Mouse (Mus musculus): Measurements from ENCODE around the gene Pigo. TPM values are rescaled to one million over a fixed set of nuclear protein-coding genes. Genes with fewer than 3 reads are reported as not detected.

Gene Pigo
- total and polyA plus RNA-seq, 2 experiments from 2014 or later, result 24.4 to 33.4 TPM

DNA sequence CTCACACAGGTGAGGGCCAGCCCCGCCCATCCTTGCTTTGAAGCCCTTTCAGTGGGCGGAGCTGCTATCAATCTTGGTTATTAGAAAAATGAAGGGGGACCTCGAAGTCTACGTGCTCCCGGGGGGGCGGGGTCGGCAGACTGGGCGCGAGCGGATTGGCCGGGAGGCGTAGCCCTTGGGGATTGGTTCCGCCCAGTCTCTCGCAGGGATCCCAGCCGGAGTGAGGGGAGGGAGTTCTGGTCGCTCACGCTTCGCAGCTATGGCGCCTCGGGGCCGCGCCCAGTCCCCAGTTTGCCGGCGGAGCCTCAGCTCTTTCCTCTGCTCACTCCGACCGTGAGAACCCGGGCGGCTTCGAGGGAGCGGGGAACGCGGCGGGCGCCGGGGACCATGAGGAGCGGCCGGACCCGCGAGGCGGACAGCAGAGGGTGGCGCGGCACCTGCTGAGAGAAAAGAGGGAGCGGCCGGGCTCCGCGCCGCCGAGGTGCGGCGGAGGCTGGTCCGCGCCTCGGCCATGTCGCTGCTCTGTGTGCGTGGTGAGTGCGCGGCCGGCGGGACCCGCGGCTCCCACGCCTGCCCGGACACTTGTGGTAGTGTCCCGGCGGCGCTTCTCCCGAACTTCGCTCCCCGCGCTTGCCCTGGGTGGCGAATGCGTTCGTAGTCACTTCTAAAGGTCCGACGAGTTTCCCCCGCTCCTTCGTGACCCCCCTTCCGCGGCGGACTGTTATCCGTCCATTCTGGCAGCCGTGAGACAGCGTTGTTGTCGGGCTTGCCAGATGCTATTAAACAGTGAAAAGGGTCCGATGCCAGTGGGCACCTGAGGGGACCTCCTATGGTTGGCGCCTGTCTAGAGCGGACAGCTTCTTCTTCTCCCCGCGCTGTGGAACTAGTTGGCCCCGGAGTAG is 33.4 kb upstream of the Pigo start, which contains the start of gene Unc13b:
Gene Unc13b (plus strand): TSS at position 201 of the 902 bp plus-strand sequence.
- no peaks in the 10 kb centered on the region for H3K36me3 ChIP-seq (ENCODE audit: insufficient read depth, low read length)
- H3K9ac ChIP-seq (replicated peaks; ENCODE audit: low read length, poor library complexity, severe bottlenecking), result peak within 1 kb of the TSS; percentile 81
- TF ChIP-seq CTCF (IDR thresholded peaks at IDR 0.05), result 0 out of 2 replicates have a peak, but pooled peaks have one; percentile 2
- H3K27ac ChIP-seq (ENCODE audit: low read depth, low read length), result peak within 1 kb of the TSS; percentile 80
- peak within 1 kb of the TSS; percentile 76 for H3K4me3 ChIP-seq (ENCODE audit: low read depth, low read length)
- H3K4me2 ChIP-seq (ENCODE audit: low read depth, low read length, poor library complexity, severe bottlenecking), result peak within 1 kb of the TSS; percentile 71
- under 1% methylated on average over 88 of the region's 90 CpGs for WGBS
- H3K9me3 ChIP-seq (ENCODE audit: low read length), result no peaks in the 10 kb centered on the region
- 0 out of 2 replicates have a peak, but pooled peaks cover 2% of the 10 kb centered on the region for H3K4me1 ChIP-seq (ENCODE audit: insufficient read depth, low read length)
- ATAC-seq (ENCODE audit: low FRiP score) (peak; percentile 97), DNase-seq (ENCODE audit: low spot score) (peak; percentile 95)
- no peaks in the 10 kb centered on the region for H3K27me3 ChIP-seq (ENCODE audit: insufficient read depth, low read length)

GRCm38 (mm10) chr4:43058392-43058752 is 32.8 kb upstream of the Pigo start:
- TF ChIP-seq CTCF (IDR thresholded peaks at IDR 0.05), result no peak
- Histone ChIP-seq H3K36me3 (ENCODE audit: insufficient read depth, low read length) (no peaks in the 10 kb centered on the region), H3K27me3 (ENCODE audit: insufficient read depth, low read length) (no peaks in the 10 kb centered on the region), H3K9me3 (ENCODE audit: low read length) (no peaks in the 10 kb centered on the region), H3K4me1 (ENCODE audit: insufficient read depth, low read length) (0 out of 2 replicates have a peak, but pooled peaks cover 2% of the 10 kb centered on the region), H3K4me2 (ENCODE audit: low read depth, low read length, poor library complexity, severe bottlenecking) (peak overlapping the region; percentile 71), H3K27ac (ENCODE audit: low read depth, low read length) (0 out of 2 replicates have a peak overlapping the region, but pooled peaks have one; percentile 80), H3K4me3 (ENCODE audit: low read depth, low read length) (peak overlapping the region; percentile 76), H3K9ac (replicated peaks; ENCODE audit: low read length, poor library complexity, severe bottlenecking) (0 out of 2 replicates have a peak overlapping the region, but pooled peaks have one; percentile 81)
- ATAC-seq (ENCODE audit: low FRiP score), result no peak
- WGBS, result 15% methylated on average over 8 of the region's 8 CpGs
- DNase-seq (ENCODE audit: low spot score), result no peak

GRCm38 (mm10) chr4:43057654-43058053 is 32.0 kb upstream of the Pigo start:
- no peak for TF ChIP-seq CTCF (IDR thresholded peaks at IDR 0.05)
- no peaks in the 10 kb centered on the region for H3K27me3 ChIP-seq (ENCODE audit: insufficient read depth, low read length)
- H3K4me1 ChIP-seq (ENCODE audit: insufficient read depth, low read length), result 0 out of 2 replicates have a peak, but pooled peaks cover 2% of the 10 kb centered on the region
- DNase-seq (ENCODE audit: low spot score), result no peak
- H3K9ac ChIP-seq (replicated peaks; ENCODE audit: low read length, poor library complexity, severe bottlenecking), result no peak overlapping the region
- no peaks in the 10 kb centered on the region for H3K9me3 ChIP-seq (ENCODE audit: low read length)
- H3K4me2 ChIP-seq (ENCODE audit: low read depth, low read length, poor library complexity, severe bottlenecking), result no peak overlapping the region
- no peak for ATAC-seq (ENCODE audit: low FRiP score)
- no peak overlapping the region for H3K27ac ChIP-seq (ENCODE audit: low read depth, low read length)
- no peak overlapping the region for H3K4me3 ChIP-seq (ENCODE audit: low read depth, low read length)
- no peaks in the 10 kb centered on the region for H3K36me3 ChIP-seq (ENCODE audit: insufficient read depth, low read length)
- WGBS, result 96% methylated on average over 5 of the region's 5 CpGs

- ATAC-seq (ENCODE audit: low FRiP score) (no peak), DNase-seq (ENCODE audit: low spot score) (peak; percentile 75)
- WGBS, result 10% methylated on average over 4 of the region's 4 CpGs
- H3K27me3 ChIP-seq (ENCODE audit: insufficient read depth, low read length), result no peaks in the 10 kb centered on the region
- no peak overlapping the region for H3K27ac ChIP-seq (ENCODE audit: low read depth, low read length)
- no peak overlapping the region for H3K4me2 ChIP-seq (ENCODE audit: low read depth, low read length, poor library complexity, severe bottlenecking)
- H3K9ac ChIP-seq (replicated peaks; ENCODE audit: low read length, poor library complexity, severe bottlenecking), result no peak overlapping the region
- TF ChIP-seq CTCF (IDR thresholded peaks at IDR 0.05), result peak; percentile 67
- no peaks in the 10 kb centered on the region for H3K36me3 ChIP-seq (ENCODE audit: insufficient read depth, low read length)
- H3K4me3 ChIP-seq (ENCODE audit: low read depth, low read length), result no peak overlapping the region
- no peaks in the 10 kb centered on the region for H3K9me3 ChIP-seq (ENCODE audit: low read length)
- no peaks in the 10 kb centered on the region for H3K4me1 ChIP-seq (ENCODE audit: insufficient read depth, low read length)
Observed at GRCm38 (mm10) chr4:43052627-43053026, 27.0 kb upstream of the Pigo start.

DNA sequence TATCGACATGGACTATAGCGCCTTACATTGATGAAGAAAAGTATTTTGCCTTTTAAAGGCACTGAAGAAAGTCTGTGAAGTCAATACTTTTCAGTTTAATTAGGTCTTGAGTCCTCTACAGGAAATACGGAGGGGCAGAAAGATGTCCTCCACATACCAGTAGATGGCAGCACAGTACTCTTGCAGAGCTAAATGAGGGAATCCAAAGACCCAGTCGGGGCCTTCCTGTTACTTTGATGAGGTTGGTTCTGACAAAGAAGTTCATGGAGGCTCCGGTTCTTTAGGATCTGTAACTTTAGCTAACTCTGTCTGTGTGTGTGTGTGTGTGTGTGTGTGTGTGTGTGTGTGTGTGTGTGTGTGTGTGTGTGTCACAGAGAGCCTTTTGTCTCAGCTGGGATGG is 21.6 kb upstream of the Pigo start:
- H3K4me3 ChIP-seq (ENCODE audit: low read depth, low read length), result no peak overlapping the region
- H3K27me3 ChIP-seq (ENCODE audit: insufficient read depth, low read length), result no peaks in the 10 kb centered on the region
- 4% methylated on average over 5 of the region's 5 CpGs for WGBS
- ATAC-seq (ENCODE audit: low FRiP score) (no peak), DNase-seq (ENCODE audit: low spot score) (peak; percentile 95)
- H3K4me1 ChIP-seq (ENCODE audit: insufficient read depth, low read length), result peaks cover 10% of the 10 kb centered on the region; the same call in 1 of the 2 replicates
- H3K9ac ChIP-seq (replicated peaks; ENCODE audit: low read length, poor library complexity, severe bottlenecking), result no peak overlapping the region
- no peak overlapping the region for H3K27ac ChIP-seq (ENCODE audit: low read depth, low read length)
- H3K4me2 ChIP-seq (ENCODE audit: low read depth, low read length, poor library complexity, severe bottlenecking), result no peak overlapping the region
- TF ChIP-seq CTCF (IDR thresholded peaks at IDR 0.05), result peak; percentile 96
- no peaks in the 10 kb centered on the region for H3K9me3 ChIP-seq (ENCODE audit: low read length)
- H3K36me3 ChIP-seq (ENCODE audit: insufficient read depth, low read length), result no peaks in the 10 kb centered on the region

DNA sequence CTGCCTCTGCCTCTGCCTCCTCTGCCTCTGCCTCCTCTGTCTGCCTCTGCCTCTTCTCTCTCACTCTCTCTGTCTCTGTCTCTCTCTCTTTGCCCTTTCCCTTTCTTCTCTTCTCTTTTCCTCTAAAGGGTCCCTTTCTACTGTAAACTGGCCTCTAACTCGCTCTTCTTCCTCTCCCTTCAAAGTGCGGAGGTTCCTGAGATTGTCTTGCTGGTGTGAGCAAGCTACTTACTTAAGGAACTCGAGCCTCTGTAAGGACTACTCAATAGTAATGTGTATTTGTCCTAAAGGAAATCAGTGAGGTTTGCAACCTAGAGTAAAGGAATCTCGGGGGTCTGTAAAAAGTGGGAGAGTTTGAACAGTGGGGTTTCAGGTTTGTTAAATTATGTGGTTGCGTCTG is 21.0 kb upstream of the Pigo start:
- H3K9ac ChIP-seq (replicated peaks; ENCODE audit: low read length, poor library complexity, severe bottlenecking), result no peak overlapping the region
- peaks cover 10% of the 10 kb centered on the region; the same call in 1 of the 2 replicates for H3K4me1 ChIP-seq (ENCODE audit: insufficient read depth, low read length)
- no peak for ATAC-seq (ENCODE audit: low FRiP score)
- DNase-seq (ENCODE audit: low spot score), result no peak
- TF ChIP-seq CTCF (IDR thresholded peaks at IDR 0.05), result no peak
- H3K9me3 ChIP-seq (ENCODE audit: low read length), result no peaks in the 10 kb centered on the region
- H3K4me3 ChIP-seq (ENCODE audit: low read depth, low read length), result no peak overlapping the region
- 61% methylated on average over 5 of the region's 5 CpGs for WGBS
- no peaks in the 10 kb centered on the region for H3K27me3 ChIP-seq (ENCODE audit: insufficient read depth, low read length)
- H3K4me2 ChIP-seq (ENCODE audit: low read depth, low read length, poor library complexity, severe bottlenecking), result peak overlapping the region; percentile 78; the same call in 1 of the 2 replicates
- peak overlapping the region; percentile 38; the same call in 1 of the 2 replicates for H3K27ac ChIP-seq (ENCODE audit: low read depth, low read length)
- H3K36me3 ChIP-seq (ENCODE audit: insufficient read depth, low read length), result no peaks in the 10 kb centered on the region
